Mouse (Mus musculus): ENCODE results near the gene Gpr137c. TPM values are rescaled to one million over a fixed set of nuclear protein-coding genes. Genes with fewer than 3 reads are reported as not detected.

The Gpr137c gene
- 12.5 and 13.3 TPM in 2 replicates for polyA plus RNA-seq (2015; fragmentation: Nextera tagmentation; extraction: Ambion mirVana)

DNA sequence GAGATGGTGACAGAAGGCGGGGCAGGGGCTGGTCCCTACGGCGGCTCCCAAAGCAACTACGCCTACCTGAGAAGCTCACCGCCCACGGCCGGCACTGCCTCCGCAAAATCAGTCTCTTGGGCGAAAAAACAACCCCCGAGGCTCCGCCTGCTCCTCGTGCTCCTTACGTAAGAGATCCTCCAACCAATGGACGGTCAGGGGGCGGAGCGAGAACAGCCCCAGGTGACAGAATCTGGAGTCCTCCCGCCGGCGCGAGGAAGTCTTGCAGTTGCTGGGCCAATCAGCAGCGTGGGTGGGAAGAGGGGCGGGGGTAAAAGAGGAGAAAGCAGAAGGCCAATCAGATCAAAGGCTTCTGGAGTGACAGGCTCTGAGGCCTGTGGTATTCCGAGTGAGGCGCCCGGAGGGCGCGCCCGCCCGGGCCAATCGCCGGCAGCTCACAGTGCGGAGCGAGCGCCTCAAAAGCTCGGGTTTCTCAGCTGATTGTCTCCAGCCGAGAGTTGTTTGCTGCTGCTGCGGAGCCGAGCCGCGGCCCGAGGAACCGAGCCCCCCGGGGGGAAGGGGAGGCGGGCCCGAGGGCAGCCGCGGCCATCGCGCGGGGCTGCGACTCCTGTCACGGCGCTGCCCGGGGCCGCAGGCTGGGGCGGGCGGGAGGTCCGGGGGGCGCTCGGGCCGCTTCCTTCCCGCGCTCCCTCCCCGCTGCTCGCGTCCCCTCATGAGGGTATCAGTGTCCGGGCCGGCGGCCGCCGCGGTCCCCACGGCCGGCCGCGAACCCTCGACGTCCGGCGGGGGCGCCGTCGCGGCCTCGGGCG, at the start of gene Gpr137c:
Gpr137c (plus strand) TSS at position 437 of the 809 bp plus-strand sequence.
- no peaks in the 10 kb centered on the region for H3K9me3 ChIP-seq
- ATAC-seq (ENCODE audit: low FRiP score), result peak; percentile 99
- H3K4me2 ChIP-seq, result peak within 1 kb of the TSS; percentile 67
- H3K36me3 ChIP-seq, result no peaks in the 10 kb centered on the region
- peak within 1 kb of the TSS; percentile 98 for H3K27ac ChIP-seq
- H3K4me1 ChIP-seq (replicated peaks), result peaks cover 28% of the 10 kb centered on the region
- peak within 1 kb of the TSS; percentile 97 for H3K4me3 ChIP-seq
- under 1% methylated on average over 65 of the region's 86 CpGs for WGBS
- peak within 1 kb of the TSS; percentile 99 for H3K9ac ChIP-seq
- H3K27me3 ChIP-seq, result no peaks in the 10 kb centered on the region

DNA sequence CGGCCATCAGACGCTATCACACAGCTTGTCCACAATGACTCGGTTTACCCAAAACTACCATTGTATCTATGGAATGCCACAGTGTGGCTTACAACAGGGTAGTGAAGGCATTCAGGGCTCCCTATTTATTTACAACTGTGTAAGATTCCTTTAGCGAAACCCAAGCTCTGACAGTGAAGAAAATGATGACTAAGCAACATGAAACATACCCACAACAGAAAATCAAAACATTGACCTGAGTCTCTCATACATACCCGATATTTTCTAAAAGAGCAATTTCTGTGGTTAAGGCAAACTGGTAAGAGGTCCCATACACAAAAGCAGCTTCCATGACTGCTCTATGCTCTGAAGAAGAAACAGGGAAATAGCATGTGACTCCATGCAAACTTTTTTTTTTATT, 47.3 kb upstream of the Gpr137c start:
- ATAC-seq (ENCODE audit: low FRiP score), result no peak
- Histone ChIP-seq H3K4me1 (replicated peaks) (no peaks in the 10 kb centered on the region), H3K4me2 (no peak overlapping the region), H3K4me3 (no peak overlapping the region), H3K27me3 (no peaks in the 10 kb centered on the region), H3K9me3 (no peaks in the 10 kb centered on the region), H3K9ac (no peak overlapping the region), H3K27ac (no peak overlapping the region), H3K36me3 (no peaks in the 10 kb centered on the region; the same call in 1 of the 2 replicates)
- WGBS, result 96% methylated on average over 5 of the region's 5 CpGs

DNA sequence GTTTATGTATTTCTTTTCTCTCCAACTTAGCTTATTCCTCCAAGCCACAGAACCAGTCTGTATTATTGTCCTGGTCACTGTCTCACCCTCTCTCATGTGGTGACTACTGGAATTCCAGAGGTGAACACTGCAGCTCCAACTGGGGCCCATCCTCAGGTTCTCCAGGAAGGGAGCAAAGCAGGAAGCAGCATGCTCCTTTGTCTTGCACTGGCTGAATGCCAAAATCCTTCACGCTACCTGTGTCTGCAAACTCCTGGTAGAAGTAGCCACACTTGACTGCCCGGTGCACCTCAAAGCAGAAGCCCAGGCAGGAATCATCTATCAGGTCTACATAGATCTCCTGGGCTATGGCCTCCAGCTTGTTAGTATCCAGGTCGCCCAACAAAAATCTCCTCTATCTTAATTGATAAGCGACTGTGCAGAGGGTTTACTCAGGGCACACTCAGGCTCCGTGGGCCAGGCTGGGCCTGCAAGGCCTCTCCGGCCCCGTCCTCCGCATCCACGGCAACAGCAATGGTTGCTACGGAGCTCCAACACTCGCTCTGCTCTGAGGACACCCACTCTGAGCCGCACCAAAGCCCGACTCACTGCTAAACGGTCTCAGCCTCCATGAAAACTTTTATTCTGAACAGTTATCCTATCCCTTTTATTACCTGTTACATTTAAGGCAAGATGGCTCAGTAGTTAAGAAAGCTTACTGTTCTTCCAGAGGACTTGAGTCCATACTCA, 44.3 kb upstream of the Gpr137c start:
- H3K9me3 ChIP-seq, result no peaks in the 10 kb centered on the region
- H3K36me3 ChIP-seq, result no peaks in the 10 kb centered on the region
- ATAC-seq (ENCODE audit: low FRiP score), result no peak
- WGBS, result 69% methylated on average over 14 of the region's 14 CpGs
- no peak overlapping the region for H3K27ac ChIP-seq
- no peaks in the 10 kb centered on the region for H3K4me1 ChIP-seq (replicated peaks)
- no peak overlapping the region for H3K4me2 ChIP-seq
- no peak overlapping the region for H3K9ac ChIP-seq
- no peak overlapping the region for H3K4me3 ChIP-seq
- no peaks in the 10 kb centered on the region for H3K27me3 ChIP-seq

DNA sequence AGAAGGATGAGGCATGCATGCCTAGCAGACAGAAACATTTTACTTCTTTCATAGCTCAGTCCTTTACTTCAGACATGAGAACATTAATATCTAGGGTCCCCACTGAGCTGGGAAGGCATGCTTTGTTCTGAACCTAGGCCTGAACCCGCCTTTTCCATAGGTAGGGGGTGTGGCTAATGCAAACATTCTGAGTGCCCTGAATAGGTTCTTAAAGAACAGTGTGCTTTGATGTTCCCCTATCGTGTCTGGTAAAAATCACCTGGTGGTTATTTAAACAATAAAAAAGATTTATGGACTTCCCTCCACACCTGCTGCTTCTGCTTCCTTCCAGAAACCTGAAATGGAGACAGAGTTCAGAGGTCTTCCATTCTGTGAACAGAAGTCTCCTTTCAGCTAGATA, 40.3 kb upstream of the Gpr137c start:
- WGBS, result 80% methylated on average over 2 of the region's 2 CpGs

DNA sequence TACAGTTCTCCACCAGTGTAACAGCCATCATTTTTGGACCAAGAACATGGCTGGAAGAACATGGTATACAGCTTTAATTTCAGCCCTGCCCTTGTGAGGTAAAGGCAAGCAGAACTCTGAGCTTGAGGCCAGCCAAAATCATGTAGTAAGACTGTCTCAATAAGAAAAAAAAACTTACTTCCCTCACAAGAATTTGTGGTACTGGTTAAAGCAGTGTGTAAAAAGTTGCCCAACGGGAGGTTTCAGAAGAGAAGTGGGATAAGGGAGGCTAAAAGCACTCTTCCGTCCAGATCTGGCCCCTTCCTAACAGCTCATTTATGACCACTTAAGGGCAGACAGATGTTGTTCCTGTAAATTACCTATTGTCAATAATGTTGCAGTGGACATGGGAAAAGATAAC, 39.9 kb upstream of the Gpr137c start:
- H3K27me3 ChIP-seq, result no peaks in the 10 kb centered on the region
- no peak overlapping the region for H3K4me3 ChIP-seq
- no peak overlapping the region for H3K4me2 ChIP-seq
- WGBS, result 91% methylated on average over 2 of the region's 2 CpGs
- no peaks in the 10 kb centered on the region for H3K4me1 ChIP-seq (replicated peaks)
- H3K9me3 ChIP-seq, result no peaks in the 10 kb centered on the region
- ATAC-seq (ENCODE audit: low FRiP score), result no peak
- H3K36me3 ChIP-seq, result peaks cover 21% of the 10 kb centered on the region
- no peak overlapping the region for H3K9ac ChIP-seq
- no peak overlapping the region for H3K27ac ChIP-seq

More for the DNA sequence above, 40.3 kb upstream of the Gpr137c start:
- Histone ChIP-seq H3K9me3 (no peaks in the 10 kb centered on the region), H3K4me3 (no peak overlapping the region), H3K9ac (no peak overlapping the region), H3K27me3 (no peaks in the 10 kb centered on the region), H3K27ac (no peak overlapping the region), H3K4me1 (replicated peaks) (no peaks in the 10 kb centered on the region), H3K36me3 (peaks cover 21% of the 10 kb centered on the region), H3K4me2 (no peak overlapping the region)
- no peak for ATAC-seq (ENCODE audit: low FRiP score)

- WGBS, result 94% methylated on average over 4 of the region's 4 CpGs
- Histone ChIP-seq H3K27me3 (no peaks in the 10 kb centered on the region), H3K4me3 (no peak overlapping the region), H3K4me2 (no peak overlapping the region), H3K36me3 (peaks cover 21% of the 10 kb centered on the region), H3K9me3 (no peaks in the 10 kb centered on the region), H3K9ac (no peak overlapping the region), H3K4me1 (replicated peaks) (no peaks in the 10 kb centered on the region), H3K27ac (no peak overlapping the region)
- no peak for ATAC-seq (ENCODE audit: low FRiP score)
Measured at GRCm38 (mm10) chr14:45181611-45182010, 37.9 kb upstream of the Gpr137c start.

GRCm38 (mm10) chr14:45190999-45191398, 28.5 kb upstream of the Gpr137c start:
- ATAC-seq (ENCODE audit: low FRiP score), result no peak
- H3K9me3 ChIP-seq, result peaks cover 4% of the 10 kb centered on the region; the same call in 1 of the 2 replicates
- no peak overlapping the region for H3K27ac ChIP-seq
- no peak overlapping the region for H3K4me3 ChIP-seq
- WGBS, result 85% methylated on average over 2 of the region's 2 CpGs
- no peaks in the 10 kb centered on the region for H3K4me1 ChIP-seq (replicated peaks)
- peaks cover 13% of the 10 kb centered on the region for H3K36me3 ChIP-seq
- no peaks in the 10 kb centered on the region for H3K27me3 ChIP-seq
- no peak overlapping the region for H3K9ac ChIP-seq
- no peak overlapping the region for H3K4me2 ChIP-seq

GRCm38 (mm10) chr14:45200607-45201006, 18.9 kb upstream of the Gpr137c start:
- peaks cover 36% of the 10 kb centered on the region for H3K36me3 ChIP-seq
- no peak for ATAC-seq (ENCODE audit: low FRiP score)
- no peaks in the 10 kb centered on the region for H3K9me3 ChIP-seq
- H3K27me3 ChIP-seq, result no peaks in the 10 kb centered on the region
- H3K4me2 ChIP-seq, result no peak overlapping the region
- no peak overlapping the region for H3K4me3 ChIP-seq
- no peak overlapping the region for H3K9ac ChIP-seq
- no peaks in the 10 kb centered on the region for H3K4me1 ChIP-seq (replicated peaks)
- H3K27ac ChIP-seq, result no peak overlapping the region

DNA sequence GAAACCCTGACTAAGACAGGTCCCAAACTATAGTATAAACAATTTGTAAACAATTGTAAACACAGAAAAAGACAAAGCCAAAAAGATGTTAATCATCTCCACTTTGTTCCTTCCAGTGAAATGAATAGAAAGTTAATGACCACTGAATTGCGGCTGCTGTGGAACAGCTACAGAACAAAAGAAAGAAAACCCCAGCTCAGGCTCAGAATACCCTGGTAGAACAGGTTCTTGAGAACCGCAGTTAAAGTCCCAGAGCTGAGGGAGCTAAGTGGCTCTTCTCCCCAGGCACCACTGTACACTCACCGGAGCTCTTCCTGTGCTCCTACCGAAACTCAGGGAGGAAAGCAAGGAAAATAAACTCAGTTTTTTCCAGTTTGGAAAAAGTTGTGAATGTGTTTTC, 8.8 kb upstream of the Gpr137c start:
- Histone ChIP-seq H3K9ac (no peak overlapping the region), H3K27me3 (no peaks in the 10 kb centered on the region), H3K27ac (no peak overlapping the region), H3K36me3 (peaks cover 40% of the 10 kb centered on the region), H3K4me3 (no peak overlapping the region), H3K4me1 (replicated peaks) (no peaks in the 10 kb centered on the region), H3K9me3 (no peaks in the 10 kb centered on the region), H3K4me2 (no peak overlapping the region)
- ATAC-seq (ENCODE audit: low FRiP score), result no peak
- 70% methylated on average over 4 of the region's 4 CpGs for WGBS

DNA sequence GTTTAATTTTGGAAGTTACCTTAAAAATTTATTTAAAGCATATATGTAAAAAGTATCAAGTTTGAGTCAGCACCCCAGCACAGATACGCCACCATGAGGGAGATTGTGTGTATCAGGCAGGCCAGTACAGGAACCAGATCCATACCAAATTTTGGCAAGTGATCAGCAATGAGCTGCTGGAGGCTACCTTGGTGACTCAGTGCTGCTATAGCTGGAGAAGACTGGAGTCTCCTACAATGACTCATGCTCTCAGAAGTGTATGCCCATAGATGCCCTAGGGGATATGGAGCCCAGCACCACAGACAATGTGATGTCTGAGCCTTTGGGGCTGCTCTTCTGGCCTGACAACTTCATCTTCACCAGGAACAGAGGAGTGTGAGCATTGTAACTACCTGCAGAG, 8.1 kb upstream of the Gpr137c start:
- Histone ChIP-seq H3K9ac (no peak overlapping the region), H3K27ac (no peak overlapping the region), H3K4me3 (no peak overlapping the region), H3K27me3 (no peaks in the 10 kb centered on the region), H3K4me2 (no peak overlapping the region), H3K36me3 (peaks cover 40% of the 10 kb centered on the region), H3K9me3 (no peaks in the 10 kb centered on the region), H3K4me1 (replicated peaks) (0 out of 2 replicates have a peak, but pooled peaks cover under 1% of the 10 kb centered on the region)
- 94% methylated on average over 1 of the region's 1 CpGs for WGBS
- ATAC-seq (ENCODE audit: low FRiP score), result no peak

DNA sequence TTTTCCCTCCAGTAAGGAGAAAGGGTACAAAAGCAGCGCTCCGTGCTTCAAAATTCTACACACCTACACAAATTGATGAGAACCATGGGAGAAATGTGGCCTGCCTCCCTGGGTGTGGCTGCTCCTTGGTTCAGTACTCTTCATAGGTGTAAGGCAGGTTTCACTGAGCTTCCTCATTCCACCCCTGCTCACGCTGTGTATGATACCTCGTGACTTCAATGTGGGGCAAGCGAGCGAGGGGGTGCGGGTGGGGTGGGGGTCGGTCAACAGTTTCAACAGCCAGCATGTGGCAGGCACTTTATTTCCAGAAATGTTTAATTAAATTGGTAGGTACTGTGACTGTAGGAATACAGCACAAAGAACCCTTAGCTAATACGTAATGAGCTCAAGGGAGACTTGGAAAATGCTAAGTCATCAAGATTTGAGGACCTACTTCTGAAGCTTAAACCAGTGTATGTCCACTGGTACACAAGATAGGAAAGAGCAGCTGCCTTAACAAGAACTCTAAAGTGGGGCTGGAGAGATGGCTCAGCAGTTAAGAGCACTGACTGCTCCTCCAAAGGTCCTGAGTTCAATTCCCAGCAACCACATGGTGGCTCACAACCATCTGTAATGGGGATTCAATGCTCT, 2.7 kb upstream of the Gpr137c start:
- Histone ChIP-seq H3K4me1 (replicated peaks) (peaks cover 18% of the 10 kb centered on the region), H3K36me3 (peaks cover 4% of the 10 kb centered on the region), H3K27ac (no peak overlapping the region), H3K9ac (0 out of 2 replicates have a peak overlapping the region, but pooled peaks have one; percentile 3), H3K4me3 (no peak overlapping the region), H3K27me3 (no peaks in the 10 kb centered on the region), H3K9me3 (no peaks in the 10 kb centered on the region), H3K4me2 (no peak overlapping the region)
- ATAC-seq (ENCODE audit: low FRiP score), result no peak
- 96% methylated on average over 9 of the region's 9 CpGs for WGBS

- H3K27ac ChIP-seq, result no peak overlapping the region
- no peaks in the 10 kb centered on the region for H3K27me3 ChIP-seq
- ATAC-seq (ENCODE audit: low FRiP score), result no peak
- peak overlapping the region; percentile 67 for H3K4me2 ChIP-seq
- peak overlapping the region; percentile 97 for H3K4me3 ChIP-seq
- no peaks in the 10 kb centered on the region for H3K36me3 ChIP-seq
- 88% methylated on average over 4 of the region's 4 CpGs for WGBS
- no peaks in the 10 kb centered on the region for H3K9me3 ChIP-seq
- peaks cover 23% of the 10 kb centered on the region for H3K4me1 ChIP-seq (replicated peaks)
- peak overlapping the region; percentile 82 for H3K9ac ChIP-seq
Measured at GRCm38 (mm10) chr14:45217693-45218092, 1.8 kb upstream of the Gpr137c start.
